Mouse (Mus musculus) lung, adult 2 months (tissue): ENCODE data around the gene Ecel1.

Source experiments
- CTCF ChIP-seq: fragments of 200-500 bp; IDR thresholded peaks from 2 replicates; pipeline ENCODE4 v1.5.1; 2011; ENCODE audit warnings: mild to moderate bottlenecking, low read length, control low read depth; ENCODE audit not compliant: insufficient read depth
- POLR2A ChIP-seq: fragments of 200-500 bp; IDR thresholded peaks from 2 replicates; pipeline ENCODE4 v1.6.1; 2011; ENCODE audit warnings: low read depth, mild to moderate bottlenecking, control low read depth, low read length, borderline replicate concordance; ENCODE audit errors: extremely low read depth

DNA sequence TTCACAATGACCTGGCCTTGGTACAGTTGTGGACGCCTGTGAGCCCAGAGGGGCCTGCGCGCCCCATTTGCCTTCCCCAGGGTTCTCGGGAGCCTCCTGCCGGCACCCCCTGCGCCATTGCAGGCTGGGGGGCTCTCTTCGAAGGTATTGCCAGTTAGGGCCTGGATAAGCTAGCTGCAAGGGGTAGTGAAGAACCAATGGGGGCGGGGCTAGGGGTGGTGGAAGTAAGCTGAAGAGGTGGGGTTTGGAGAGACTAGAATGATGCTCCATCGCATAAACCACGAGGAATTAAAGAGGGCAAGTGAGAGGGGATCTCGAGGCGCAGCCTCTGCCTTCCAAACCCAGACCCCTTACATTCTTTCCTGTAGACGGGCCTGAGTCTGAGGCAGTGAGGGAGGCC lies 29.2 kb upstream of the Ecel1 start:
- no peak for TF ChIP-seq POLR2A
- TF ChIP-seq CTCF = no peak
